Mouse (Mus musculus) inflammation-experienced regulatory T-cells, adult 16 weeks (primary cell): ENCODE results near the gene Wwp2. TPM values are rescaled to one million over a fixed set of nuclear protein-coding genes. Genes with fewer than 3 reads are reported as not detected.

ENCODE experiments used
- polyA plus RNA-seq: library from polyadenylated mRNA; unstranded; fragments of 100-300 nt; shearing (Covaris generic); gene quantifications from one replicate; pipeline ENCODE4 v1.2.1, GENCODE M21; 2017

Wwp2 gene
- polyA plus RNA-seq = 155 TPM

GRCm38 (mm10) chr8:107435962-107436831 is at the start of gene Wwp2:
Gene Wwp2, plus strand, starts transcription at chr8:107436365.

DNA sequence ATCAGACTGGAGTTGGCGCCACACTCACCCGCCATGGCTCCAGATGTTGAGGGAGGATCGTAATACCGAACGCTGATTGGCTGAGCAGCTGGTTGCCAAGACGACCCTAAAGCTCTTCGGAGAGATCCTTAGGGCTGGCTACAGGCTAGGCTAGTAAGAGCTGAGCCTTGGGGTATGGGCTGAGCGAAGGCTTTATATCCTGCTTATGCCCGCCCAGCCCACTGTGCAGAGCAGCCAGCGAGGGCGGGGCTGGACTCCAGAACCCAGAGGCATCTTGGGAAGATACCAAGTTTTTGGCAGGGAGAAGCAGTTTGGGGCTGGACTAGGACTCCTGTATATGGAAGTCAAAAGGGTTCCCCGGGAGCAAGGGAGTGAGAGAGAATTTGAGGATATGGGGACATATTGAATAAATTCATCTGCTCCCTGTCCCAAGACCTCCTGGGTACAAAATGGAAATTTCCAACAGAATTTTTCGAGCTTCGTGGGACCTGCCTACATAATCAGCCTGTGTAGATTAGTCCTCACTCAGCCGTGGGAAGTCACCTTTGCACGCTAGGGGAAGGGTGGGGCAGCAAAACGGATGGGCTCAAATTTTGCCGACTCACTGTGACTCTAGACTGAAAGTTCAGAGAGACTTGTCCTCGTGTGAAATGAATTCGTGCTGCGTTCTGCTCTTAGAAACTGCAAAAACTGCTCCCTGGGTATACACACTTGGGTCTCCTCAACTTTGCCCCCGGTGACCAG is 33.0 kb upstream of the Wwp2 start, which contains the start of gene Nqo1:
TSS of gene Nqo1 (minus strand) at position 169 of the 744 bp plus-strand sequence.

GRCm38 (mm10) chr8:107424597-107425229 is 11.5 kb upstream of the Wwp2 start, which contains the start of gene Nob1:
Gene Nob1, minus strand, starts transcription at chr8:107425051.

DNA sequence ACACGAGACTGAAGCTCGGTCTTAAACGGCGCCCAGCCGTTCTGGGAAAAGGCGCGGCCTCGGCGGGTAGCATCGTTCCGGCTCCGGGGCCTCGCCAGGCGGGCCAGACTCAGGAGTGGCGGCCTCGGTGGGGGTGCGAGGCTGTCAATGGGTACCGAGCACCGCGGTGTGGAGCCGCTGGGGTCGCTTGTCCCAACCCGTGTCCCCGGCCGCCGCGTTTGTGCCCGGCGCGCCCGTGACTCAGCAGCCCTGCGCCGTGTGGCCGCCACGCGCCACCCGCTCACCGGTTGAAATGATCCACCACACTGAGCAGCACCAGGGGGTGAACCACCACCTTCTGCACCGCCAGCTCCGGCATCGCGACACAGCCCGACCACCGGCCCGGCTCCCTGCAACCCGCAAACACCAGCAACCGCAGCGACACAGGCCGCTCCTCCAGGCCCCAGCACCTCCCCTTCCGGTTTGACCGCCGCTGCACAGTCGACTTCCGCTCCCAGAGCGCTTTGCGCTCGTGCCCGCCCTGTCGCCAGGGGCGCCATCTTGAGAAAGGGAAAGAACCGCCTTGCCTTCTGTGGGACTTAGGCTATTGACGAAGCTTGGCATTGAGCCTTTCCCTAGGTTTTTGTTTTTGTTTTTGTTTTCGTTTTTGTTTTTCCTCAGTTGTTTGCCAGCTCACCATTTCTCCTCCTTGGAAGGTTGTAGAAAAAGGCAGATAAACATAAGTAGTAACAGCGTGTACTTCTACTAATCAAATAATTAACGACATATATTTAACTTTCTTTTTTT is 152.0 kb downstream of the Wwp2 start, which contains the start of gene Psmd7:
TSS of gene Psmd7 (minus strand) at position 470 of the 786 bp plus-strand sequence.

Other genes with a start within 250 kb of the Wwp2 start
- gene Nfat5, start 142.9 kb upstream of the Wwp2 start, polyA plus RNA-seq = 18.1 TPM
- gene Nqo1, start 33.2 kb upstream of the Wwp2 start, polyA plus RNA-seq = 1.6 TPM
- gene Nob1, start 11.3 kb upstream of the Wwp2 start, polyA plus RNA-seq = 75.4 TPM
- gene Psmd7, start 152.1 kb downstream of the Wwp2 start, polyA plus RNA-seq = 132 TPM